In the genomic region with DNA sequence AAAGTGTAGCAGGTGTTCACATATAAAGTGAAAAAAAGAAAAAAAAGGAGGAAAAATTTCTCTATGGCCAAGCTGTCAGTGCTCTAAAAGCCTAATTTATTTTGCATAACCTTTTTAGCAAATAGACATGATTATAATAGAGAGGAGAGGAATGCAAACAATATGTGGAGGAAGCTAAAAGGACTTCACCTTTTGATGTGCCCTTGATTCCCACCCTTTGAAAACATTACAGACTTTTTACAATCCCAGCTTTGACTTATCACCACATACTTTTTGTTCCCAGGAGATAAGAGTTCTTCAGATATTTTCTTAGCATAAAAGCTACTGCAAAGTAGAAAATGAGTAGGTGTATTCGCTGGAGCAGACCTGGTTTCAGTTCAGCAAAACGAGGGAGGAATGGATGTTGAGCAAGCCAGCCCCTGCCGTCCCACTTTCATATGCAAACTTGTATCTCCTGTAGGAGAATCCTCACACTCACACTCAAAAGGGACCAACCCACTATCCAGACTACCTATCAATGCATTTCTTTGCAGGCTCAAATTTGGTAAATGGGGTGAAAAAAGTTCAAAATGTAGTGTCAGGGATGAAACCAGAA, we compare ENCODE assay signal across 16 mouse cellular contexts.
"Had no signal": no experiment of that assay in that cellular context is flagged by ENCODE, and none has a peak within 500 bp of the region (broad histone marks: within the 10 kb centered on the region; RNA-seq: fewer than 3 reads in every experiment).

No protein-coding gene starts in this region.

- H3K4me3 ChIP-seq: layer of hippocampus, adult 2 months; limb, embryonic 10.5 days; liver, embryonic 15.5 days; midbrain, embryonic 10.5 days; myocyte; neural tube, embryonic 15.5 days had no signal

- H3K9me3 ChIP-seq: limb, embryonic 10.5 days; liver, embryonic 15.5 days; midbrain, embryonic 10.5 days; neural tube, embryonic 15.5 days had no signal

- H3K9ac ChIP-seq: liver, embryonic 15.5 days; lung, embryonic 14.5 days; neural tube, embryonic 15.5 days had no signal

- H3K27me3 ChIP-seq: liver, embryonic 15.5 days; neural tube, embryonic 15.5 days had no signal

- H3K36me3 ChIP-seq: limb, embryonic 10.5 days; liver, embryonic 15.5 days; midbrain, embryonic 10.5 days; neural tube, embryonic 15.5 days had no signal

- H3K27ac ChIP-seq: layer of hippocampus, adult 2 months; limb, embryonic 10.5 days; liver, embryonic 15.5 days; midbrain, embryonic 10.5 days; neural tube, embryonic 15.5 days had no signal

- H3K4me1 ChIP-seq: limb, embryonic 10.5 days; liver, embryonic 15.5 days; midbrain, embryonic 10.5 days; neural tube, embryonic 15.5 days had no signal

- DNase-seq: kidney, adult 8-10 months; kidney, postnatal 36 days; lung, embryonic 14.5 days; lung, postnatal 10 days; lung, postnatal 4 days; midbrain, embryonic 14.5 days; spleen, adult 18-20 months; thymus, adult 2 months; thymus, postnatal 25 days had no signal

- H3K4me2 ChIP-seq: liver, embryonic 11.5 days; liver, embryonic 15.5 days; lung, embryonic 14.5 days; neural tube, embryonic 15.5 days had no signal
